ENCODE assay signal across 14 mouse cellular contexts in the genomic region with DNA sequence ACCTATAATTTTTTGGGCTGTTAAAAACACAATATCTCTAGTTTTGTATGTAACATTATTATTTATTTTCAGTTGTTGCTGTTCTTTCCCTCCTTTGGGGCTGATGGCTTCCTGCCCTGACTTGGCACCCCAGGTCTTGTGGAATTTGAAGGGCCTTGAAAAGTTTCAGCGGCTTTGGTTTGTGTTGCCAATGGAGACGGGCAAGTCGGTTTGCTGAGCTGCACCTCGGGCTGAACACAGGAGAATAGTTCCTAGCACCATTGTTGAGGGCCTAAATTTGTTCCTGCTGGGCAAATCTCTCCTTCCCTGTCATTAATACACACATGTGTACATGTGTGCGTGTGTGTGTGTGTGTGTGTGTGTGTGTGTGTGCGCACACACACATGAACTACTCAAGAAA. TPM values are rescaled to one million over a fixed set of nuclear protein-coding genes. Genes with fewer than 3 reads are reported as not detected.
DNase-seq lines count a peak whose midpoint lies in the region; ATAC-seq and TF ChIP-seq lines count a peak whose summit lies in the region.
"Had no signal": no experiment of that assay in that cellular context is flagged by ENCODE, and none has a peak within 500 bp of the region (broad histone marks: within the 10 kb centered on the region; RNA-seq: fewer than 3 reads in every experiment).

No protein-coding gene starts in this region.

- no peaks in the 10 kb centered on the region for H3K9me3 ChIP-seq in midbrain, embryonic 11.5 days (ENCODE audit: control insufficient read depth, low read length)
- no peaks in the 10 kb centered on the region for H3K9me3 ChIP-seq in midbrain, embryonic 15.5 days
- no peaks in the 10 kb centered on the region for H3K9me3 ChIP-seq in midbrain, embryonic 14.5 days (ENCODE audit: control insufficient read depth, low read length)
- H3K9me3 ChIP-seq in forebrain, postnatal 0 days (ENCODE audit: low read length) = no peaks in the 10 kb centered on the region
- H3K9me3 ChIP-seq: forebrain, embryonic 12.5 days; liver, embryonic 13.5 days had no signal

- no peaks in the 10 kb centered on the region for H3K36me3 ChIP-seq in midbrain, embryonic 11.5 days (ENCODE audit: control insufficient read depth, insufficient read depth, low read length)
- H3K36me3 ChIP-seq in midbrain, embryonic 15.5 days (replicated peaks) = no peaks in the 10 kb centered on the region
- H3K36me3 ChIP-seq in midbrain, embryonic 14.5 days (ENCODE audit: control insufficient read depth, insufficient read depth, low read length) = no peaks in the 10 kb centered on the region
- H3K36me3 ChIP-seq in forebrain, postnatal 0 days (ENCODE audit: insufficient read depth) = no peaks in the 10 kb centered on the region
- H3K36me3 ChIP-seq: forebrain, embryonic 12.5 days; liver, embryonic 13.5 days had no signal

- no peak overlapping the region for H3K27ac ChIP-seq in midbrain, embryonic 11.5 days (ENCODE audit: low read depth, low read length)
- no peak overlapping the region for H3K27ac ChIP-seq in midbrain, embryonic 15.5 days
- no peak overlapping the region for H3K27ac ChIP-seq in midbrain, embryonic 14.5 days (replicated peaks; ENCODE audit: low read depth, low read length)
- H3K27ac ChIP-seq in forebrain, postnatal 0 days (ENCODE audit: low read depth, low read length) = no peak overlapping the region
- H3K27ac ChIP-seq: forebrain, embryonic 12.5 days; liver, embryonic 13.5 days had no signal

- H3K27me3 ChIP-seq in midbrain, embryonic 11.5 days (ENCODE audit: control insufficient read depth, insufficient read depth, low read length) = no peaks in the 10 kb centered on the region
- no peaks in the 10 kb centered on the region for H3K27me3 ChIP-seq in midbrain, embryonic 15.5 days (replicated peaks)
- H3K27me3 ChIP-seq in midbrain, embryonic 14.5 days (ENCODE audit: control insufficient read depth, insufficient read depth, low read length) = no peaks in the 10 kb centered on the region
- no peaks in the 10 kb centered on the region for H3K27me3 ChIP-seq in forebrain, postnatal 0 days (ENCODE audit: insufficient read depth, low read length)
- H3K27me3 ChIP-seq: liver, embryonic 13.5 days had no signal

- no peak for TF ChIP-seq CTCF in forebrain, postnatal 0 days (IDR thresholded peaks at IDR 0.05; ENCODE audit: low read depth)

- peaks cover 20% of the 10 kb centered on the region for H3K4me1 ChIP-seq in midbrain, embryonic 11.5 days (ENCODE audit: control insufficient read depth, insufficient read depth, low read length)
- peaks cover 24% of the 10 kb centered on the region for H3K4me1 ChIP-seq in midbrain, embryonic 15.5 days
- H3K4me1 ChIP-seq in midbrain, embryonic 14.5 days (ENCODE audit: control insufficient read depth, insufficient read depth, low read length) = peaks cover 16% of the 10 kb centered on the region
- H3K4me1 ChIP-seq in forebrain, postnatal 0 days (ENCODE audit: insufficient read depth) = no peaks in the 10 kb centered on the region
- H3K4me1 ChIP-seq: liver, embryonic 13.5 days had no signal

- ATAC-seq in midbrain, embryonic 11.5 days (ENCODE audit: low FRiP score) = no peak
- no peak for ATAC-seq in midbrain, embryonic 15.5 days (replicated peaks)
- no peak for ATAC-seq in midbrain, embryonic 14.5 days (ENCODE audit: low FRiP score, low TSS enrichment)
- ATAC-seq in erythroblast, adult 5-6 weeks (replicated peaks; ENCODE audit: low FRiP score, poor library complexity, severe bottlenecking) = no peak
- ATAC-seq in forebrain, postnatal 0 days = no peak
- ATAC-seq: intestine, postnatal 0 days had no signal

- no peak overlapping the region for H3K4me3 ChIP-seq in midbrain, embryonic 11.5 days (ENCODE audit: low read depth, low read length)
- H3K4me3 ChIP-seq in midbrain, embryonic 15.5 days = no peak overlapping the region
- H3K4me3 ChIP-seq in midbrain, embryonic 14.5 days (replicated peaks; ENCODE audit: low read depth, low read length) = no peak overlapping the region
- no peak overlapping the region for H3K4me3 ChIP-seq in forebrain, postnatal 0 days (ENCODE audit: low read depth, low read length)
- H3K4me3 ChIP-seq: forebrain, embryonic 12.5 days; liver, embryonic 13.5 days had no signal

- peak; percentile 46 for DNase-seq in embryo, embryonic 10.5 days (ENCODE audit: low spot score)
- no peak for DNase-seq in embryo, embryonic 10 days (ENCODE audit: low spot score)
- peak; percentile 88 for DNase-seq in midbrain, embryonic 11.5 days (ENCODE audit: low spot score, missing footprints)
- peak; percentile 28 for DNase-seq in forelimb bud, embryonic 11.5 days (ENCODE audit: low read depth, low spot score)
- peak; percentile 41 for DNase-seq in midbrain, embryonic 14.5 days
- DNase-seq in forebrain, postnatal 0 days = no peak
- DNase-seq: kidney, postnatal 4 days; liver, embryonic 13.5 days had no signal

- no peak overlapping the region for H3K4me2 ChIP-seq in midbrain, embryonic 11.5 days
- H3K4me2 ChIP-seq in midbrain, embryonic 15.5 days = no peak overlapping the region
- H3K4me2 ChIP-seq in midbrain, embryonic 14.5 days (ENCODE audit: low read length) = no peak overlapping the region
- no peak overlapping the region for H3K4me2 ChIP-seq in forebrain, postnatal 0 days (ENCODE audit: low read depth)
- H3K4me2 ChIP-seq: forebrain, embryonic 12.5 days; liver, embryonic 13.5 days had no signal

- 39% methylated on average over 6 of the region's 6 CpGs for WGBS in midbrain, embryonic 11.5 days
- WGBS in midbrain, embryonic 15.5 days = 40% methylated on average over 6 of the region's 6 CpGs
- 38% methylated on average over 6 of the region's 6 CpGs for WGBS in midbrain, embryonic 14.5 days
- 35% methylated on average over 6 of the region's 6 CpGs for WGBS in forebrain, postnatal 0 days

- H3K9ac ChIP-seq in midbrain, embryonic 11.5 days (ENCODE audit: low read length) = no peak overlapping the region
- no peak overlapping the region for H3K9ac ChIP-seq in midbrain, embryonic 15.5 days
- no peak overlapping the region for H3K9ac ChIP-seq in midbrain, embryonic 14.5 days (replicated peaks; ENCODE audit: low read length)
- no peak overlapping the region for H3K9ac ChIP-seq in forebrain, postnatal 0 days
- H3K9ac ChIP-seq: forebrain, embryonic 12.5 days; liver, embryonic 13.5 days had no signal

RNA-seq across cellular contexts. Expression of a gene that starts 49.2 kb away (rescaled TPM):
- polyA plus RNA-seq in midbrain, embryonic 11.5 days (2014; fragmentation: Nextera tagmentation; extraction: Ambion mirVana) = 2.3 and 2.6 TPM in 2 replicates
- polyA plus RNA-seq in midbrain, embryonic 15.5 days (2015; fragmentation: Nextera tagmentation; extraction: Ambion mirVana) = 5.6 and 6.9 TPM in 2 replicates
- polyA plus RNA-seq in midbrain, embryonic 14.5 days (2014; fragmentation: Nextera tagmentation; extraction: Ambion mirVana) = 4.2 and 6.4 TPM in 2 replicates
- total RNA-seq in erythroblast, adult 5-6 weeks (2015; ENCODE audit: low replicate concordance) = not detected in 2 replicates
- not detected in 2 replicates for total RNA-seq in erythroblast, adult 5-6 weeks (2017; ENCODE audit: low replicate concordance)
- 0.46 and 1.4 TPM in 2 replicates for total RNA-seq in forebrain, postnatal 0 days (2014; rRNA removed)
- polyA plus RNA-seq in forebrain, postnatal 0 days (2015; fragmentation: Nextera tagmentation; extraction: Ambion mirVana) = 0.11 and 0.68 TPM in 2 replicates
- total RNA-seq: gastrocnemius, postnatal 25 days had no signal
- polyA plus RNA-seq: liver, embryonic 13.5 days; spleen, adult 2 months had no signal

Comparison
In these comparisons a context has a peak if more than half of its experiments do, and no peak if none do; other contexts are left out.
1. DNase-seq: peak in embryo, embryonic 10.5 days (single experiment), midbrain, embryonic 11.5 days (single experiment), forelimb bud, embryonic 11.5 days (single experiment) and midbrain, embryonic 14.5 days (single experiment); none in embryo, embryonic 10 days (single experiment) and forebrain, postnatal 0 days (single experiment).